Mouse (Mus musculus) testis, adult 2 months (tissue): ENCODE results near the gene Cyth1. TPM values are rescaled to one million over a fixed set of nuclear protein-coding genes. Genes with fewer than 3 reads are reported as not detected.

Experiments
- H3K27ac ChIP-seq: fragments of 200-500 bp; 2 replicates; pipeline ENCODE4 v1.5.1; 2012; ENCODE audit warnings: low read depth, low read length; ENCODE audit not compliant: control insufficient read depth, insufficient read depth
- H3K27me3 ChIP-seq: fragments of 200-500 bp; 2 replicates; pipeline ENCODE4 v1.6.1; 2012; ENCODE audit warnings: mild to moderate bottlenecking, low read length, moderate library complexity; ENCODE audit not compliant: control insufficient read depth, insufficient read depth
- H3K36me3 ChIP-seq: fragments of 200-500 bp; 2 replicates; pipeline ENCODE4 v1.6.1; 2012; ENCODE audit warnings: mild to moderate bottlenecking, low read length; ENCODE audit not compliant: control insufficient read depth, insufficient read depth
- H3K4me1 ChIP-seq: fragments of 200-500 bp; 2 replicates; pipeline ENCODE4 v1.6.1; 2012; ENCODE audit warnings: low read length; ENCODE audit not compliant: control insufficient read depth, insufficient read depth
- H3K4me3 ChIP-seq: fragments of 200-500 bp; 2 replicates; pipeline ENCODE4 v1.5.1; 2012; ENCODE audit warnings: low read depth, mild to moderate bottlenecking, low read length, moderate library complexity, mixed read lengths; ENCODE audit not compliant: control insufficient read depth
- CTCF ChIP-seq: fragments of 200-500 bp; IDR thresholded peaks from 2 replicates; pipeline ENCODE4 v1.5.1; 2012; ENCODE audit warnings: low read depth, mild to moderate bottlenecking, inconsistent platforms, low read length, moderate library complexity; ENCODE audit not compliant: control insufficient read depth, insufficient read depth, insufficient replicate concordance
- POLR2A ChIP-seq: fragments of 200-500 bp; IDR thresholded peaks from 2 replicates; pipeline ENCODE4 v1.6.1; 2012; ENCODE audit warnings: low read depth, mild to moderate bottlenecking, inconsistent platforms, low read length, moderate library complexity; ENCODE audit not compliant: control insufficient read depth
- polyA plus RNA-seq: library from polyadenylated mRNA; depleted of rRNA; stranded (reverse); fragments of >200 nt; gene quantifications from 2 replicates; pipeline ENCODE4 v1.2.3, GENCODE M21; 2012

Cyth1 gene
- polyA plus RNA-seq, 1 experiment: 31.9 TPM

- H3K36me3 ChIP-seq: peaks cover 2% of the 10 kb centered on the region
- TF ChIP-seq CTCF: no peak
- no peak for TF ChIP-seq POLR2A
- H3K27ac ChIP-seq: no peak overlapping the region; the same call in 1 of the 2 replicates
- H3K27me3 ChIP-seq: no peaks in the 10 kb centered on the region
- no peaks in the 10 kb centered on the region for H3K4me1 ChIP-seq
- no peak overlapping the region for H3K4me3 ChIP-seq
Measured at GRCm38 (mm10) chr11:118172768-118173167, 75.6 kb downstream of the Cyth1 start.

- no peak for TF ChIP-seq CTCF
- no peak for TF ChIP-seq POLR2A
- Histone ChIP-seq H3K4me3 (no peak overlapping the region), H3K27ac (no peak overlapping the region), H3K36me3 (peaks cover 2% of the 10 kb centered on the region), H3K4me1 (no peaks in the 10 kb centered on the region), H3K27me3 (no peaks in the 10 kb centered on the region)
Measured at GRCm38 (mm10) chr11:118170333-118170732, 78.1 kb downstream of the Cyth1 start.

GRCm38 (mm10) chr11:118168714-118169113 is 79.7 kb downstream of the Cyth1 start:
- peaks cover 2% of the 10 kb centered on the region for H3K36me3 ChIP-seq
- no peak overlapping the region for H3K27ac ChIP-seq
- no peaks in the 10 kb centered on the region for H3K27me3 ChIP-seq
- TF ChIP-seq POLR2A: no peak
- no peak for TF ChIP-seq CTCF
- H3K4me3 ChIP-seq: no peak overlapping the region
- no peaks in the 10 kb centered on the region for H3K4me1 ChIP-seq

- H3K4me3 ChIP-seq: no peak overlapping the region
- TF ChIP-seq POLR2A: no peak
- TF ChIP-seq CTCF: no peak
- H3K27me3 ChIP-seq: no peaks in the 10 kb centered on the region
- H3K36me3 ChIP-seq: peaks cover 2% of the 10 kb centered on the region
- H3K27ac ChIP-seq: no peak overlapping the region
- H3K4me1 ChIP-seq: no peaks in the 10 kb centered on the region
Measured at GRCm38 (mm10) chr11:118166626-118167025, 81.8 kb downstream of the Cyth1 start.

- H3K36me3 ChIP-seq: peaks cover under 1% of the 10 kb centered on the region
- H3K27ac ChIP-seq: no peak overlapping the region
- TF ChIP-seq POLR2A: no peak
- 0 out of 2 replicates have a peak, but pooled peaks have one; percentile 9 for TF ChIP-seq CTCF
- no peaks in the 10 kb centered on the region for H3K4me1 ChIP-seq
- no peaks in the 10 kb centered on the region for H3K27me3 ChIP-seq
- H3K4me3 ChIP-seq: no peak overlapping the region
Measured at GRCm38 (mm10) chr11:118165681-118166080, 82.7 kb downstream of the Cyth1 start.

GRCm38 (mm10) chr11:118164566-118164965 is 83.8 kb downstream of the Cyth1 start:
- no peak overlapping the region for H3K27ac ChIP-seq
- H3K27me3 ChIP-seq: no peaks in the 10 kb centered on the region
- H3K36me3 ChIP-seq: no peaks in the 10 kb centered on the region; the same call in 1 of the 2 replicates
- H3K4me3 ChIP-seq: no peak overlapping the region
- TF ChIP-seq CTCF: no peak
- H3K4me1 ChIP-seq: no peaks in the 10 kb centered on the region

- TF ChIP-seq POLR2A (no peak), CTCF (no peak)
- no peaks in the 10 kb centered on the region for H3K4me1 ChIP-seq
- no peaks in the 10 kb centered on the region; the same call in 1 of the 2 replicates for H3K36me3 ChIP-seq
- no peaks in the 10 kb centered on the region for H3K27me3 ChIP-seq
- no peak overlapping the region for H3K4me3 ChIP-seq
- H3K27ac ChIP-seq: no peak overlapping the region
Measured at GRCm38 (mm10) chr11:118162245-118162644, 86.1 kb downstream of the Cyth1 start.

- Histone ChIP-seq H3K4me3 (no peak overlapping the region), H3K4me1 (no peaks in the 10 kb centered on the region), H3K36me3 (no peaks in the 10 kb centered on the region; the same call in 1 of the 2 replicates), H3K27ac (no peak overlapping the region), H3K27me3 (no peaks in the 10 kb centered on the region)
- no peak for TF ChIP-seq CTCF
- TF ChIP-seq POLR2A: no peak
Measured at GRCm38 (mm10) chr11:118161240-118161639, 87.2 kb downstream of the Cyth1 start.
